Mouse (Mus musculus): ENCODE measurements around the gene Mrpl48.

Gene Mrpl48

GRCm38 (mm10) chr7:100608130-100608741, at the start of gene Mrpl48:
Gene Mrpl48, minus strand, starts transcription at chr7:100608301.
- DNase-seq, result peak; percentile 54

- peak; percentile 63 for DNase-seq
Measured at GRCm38 (mm10) chr7:100656739-100657138, 48.6 kb upstream of the Mrpl48 start.

GRCm38 (mm10) chr7:100654441-100654840, 46.3 kb upstream of the Mrpl48 start:
- DNase-seq, result no peak

- DNase-seq, result peak; percentile 94
Measured at GRCm38 (mm10) chr7:100653480-100654266, 45.6 kb upstream of the Mrpl48 start.

- no peak for DNase-seq
Measured at GRCm38 (mm10) chr7:100651011-100651410, 42.9 kb upstream of the Mrpl48 start.

- no peak for DNase-seq
Measured at GRCm38 (mm10) chr7:100650421-100650820, 42.3 kb upstream of the Mrpl48 start.

- DNase-seq, result no peak
Measured at GRCm38 (mm10) chr7:100649826-100650225, 41.7 kb upstream of the Mrpl48 start.

GRCm38 (mm10) chr7:100649095-100649494, 41.0 kb upstream of the Mrpl48 start:
- no peak for DNase-seq

- DNase-seq, result peak; percentile 87
Measured at GRCm38 (mm10) chr7:100645147-100645546, 37.0 kb upstream of the Mrpl48 start.

GRCm38 (mm10) chr7:100642413-100642812, 34.3 kb upstream of the Mrpl48 start:
- DNase-seq, result no peak

- peak; percentile 74 for DNase-seq
Measured at GRCm38 (mm10) chr7:100637657-100638056, 29.6 kb upstream of the Mrpl48 start.

- DNase-seq, result peak; percentile 15
Measured at GRCm38 (mm10) chr7:100624538-100624937, 16.4 kb upstream of the Mrpl48 start.

- DNase-seq, result peak; percentile 33
Measured at GRCm38 (mm10) chr7:100622277-100622676, 14.2 kb upstream of the Mrpl48 start.

- DNase-seq, result no peak
Measured at GRCm38 (mm10) chr7:100616121-100616857, 8.2 kb upstream of the Mrpl48 start.

GRCm38 (mm10) chr7:100608910-100609309, 809 bp upstream of the Mrpl48 start:
- DNase-seq, result no peak

- DNase-seq, result peak; percentile 100
Measured at GRCm38 (mm10) chr7:100607214-100608129, 629 bp downstream of the Mrpl48 start, which contains the start of gene Rab6a. Gene Rab6a, plus strand, starts transcription at chr7:100607410.

GRCm38 (mm10) chr7:100600211-100600610, 7.9 kb downstream of the Mrpl48 start:
- DNase-seq, result no peak

- no peak for DNase-seq
Measured at GRCm38 (mm10) chr7:100593349-100593748, 14.8 kb downstream of the Mrpl48 start.

GRCm38 (mm10) chr7:100591522-100591852, 16.6 kb downstream of the Mrpl48 start:
- DNase-seq, result no peak

- peak; percentile 93 for DNase-seq
Measured at GRCm38 (mm10) chr7:100590845-100591521, 17.1 kb downstream of the Mrpl48 start.

GRCm38 (mm10) chr7:100590504-100590844, 17.6 kb downstream of the Mrpl48 start:
- no peak for DNase-seq

GRCm38 (mm10) chr7:100589816-100590215, 18.3 kb downstream of the Mrpl48 start:
- no peak for DNase-seq

Measured in retina, postnatal 1 day (tissue).